Mouse (Mus musculus): ENCODE results near the gene Hebp2.

GRCm38 (mm10) chr10:18526184-18526850 lies 19.6 kb downstream of the Hebp2 start:
- no peak for TF ChIP-seq CTCF (IDR thresholded peaks at IDR 0.05; ENCODE audit: insufficient read depth, low read depth, low read length)
- no peak for TF ChIP-seq POLR2A (IDR thresholded peaks at IDR 0.05; ENCODE audit: insufficient read depth, low read depth, low read length)
